In the genomic region with DNA sequence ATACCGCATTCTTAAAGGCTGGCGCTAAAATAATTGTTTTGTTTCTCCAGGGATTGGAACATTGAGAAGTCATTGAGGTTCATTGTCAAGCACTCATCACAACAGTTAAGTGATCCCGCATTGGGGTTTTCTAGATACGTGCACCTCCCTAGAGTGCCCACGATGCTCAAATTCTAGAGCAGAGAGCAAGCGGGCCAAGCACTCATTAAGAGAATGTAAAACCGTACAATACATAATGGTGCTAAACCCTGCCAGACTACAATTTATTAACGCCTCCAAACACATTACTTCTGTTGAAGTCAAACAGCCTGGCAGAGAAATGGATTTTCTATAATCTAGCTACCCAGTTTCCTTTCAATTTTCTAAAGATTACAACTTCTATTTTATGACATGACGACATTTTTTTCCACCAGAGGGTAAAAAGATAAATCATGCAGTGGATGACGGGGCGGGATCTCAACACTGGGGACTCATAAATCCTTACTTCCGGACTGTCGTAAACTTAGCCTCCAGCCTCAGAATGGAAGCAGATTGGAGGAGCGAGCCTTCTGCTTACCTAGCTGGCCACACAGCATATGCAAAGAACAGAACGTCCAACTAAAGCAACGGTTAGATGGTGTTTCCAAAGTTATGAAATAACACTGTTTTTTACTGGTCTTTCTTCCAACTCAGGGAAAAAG, we compare ENCODE assay signal across 12 mouse cellular contexts.
DNase-seq lines count a peak whose midpoint lies in the region; ATAC-seq lines count a peak whose summit lies in the region.
"Had no signal": no experiment of that assay in that cellular context is flagged by ENCODE, and none has a peak within 500 bp of the region (broad histone marks: within the 10 kb centered on the region; RNA-seq: fewer than 3 reads in every experiment).

No protein-coding gene starts in this region.

- ATAC-seq in kidney, embryonic 15.5 days (replicated peaks; ENCODE audit: low FRiP score) = peak; percentile 85
- ATAC-seq in limb, embryonic 15.5 days (ENCODE audit: insufficient number of reproducible peaks, low FRiP score, low TSS enrichment, low read depth) = no peak
- no peak for ATAC-seq in megakaryocyte, adult 5-6 weeks (ENCODE audit: poor library complexity, severe bottlenecking)
- ATAC-seq in megakaryocyte progenitor cell, adult 5-6 weeks (replicated peaks; ENCODE audit: poor library complexity) = no peak

- peak overlapping the region; percentile 9; the same call in 1 of the 2 replicates for H3K4me3 ChIP-seq in kidney, embryonic 15.5 days (replicated peaks)
- H3K4me3 ChIP-seq in limb, embryonic 15.5 days = peak overlapping the region; percentile 4; the same call in 1 of the 2 replicates
- H3K4me3 ChIP-seq: heart, embryonic 13.5 days; hindbrain, embryonic 13.5 days had no signal

- no peaks in the 10 kb centered on the region for H3K36me3 ChIP-seq in kidney, embryonic 15.5 days
- H3K36me3 ChIP-seq in limb, embryonic 15.5 days = no peaks in the 10 kb centered on the region
- H3K36me3 ChIP-seq: heart, embryonic 13.5 days; hindbrain, embryonic 13.5 days had no signal

- peak; percentile 30 for DNase-seq in embryo, embryonic 10.5 days (ENCODE audit: low spot score)
- no peak for DNase-seq in embryo, embryonic 10 days (ENCODE audit: low spot score)
- peak; percentile 17 for DNase-seq in Muller cell, postnatal 12 days (ENCODE audit: inconsistent ontology term)
- DNase-seq in spleen, postnatal 4 days (ENCODE audit: low spot score in 2 of 2) = no peak
- DNase-seq: B cell, adult 2 months had no signal

- peak overlapping the region; percentile 46 for H3K4me2 ChIP-seq in kidney, embryonic 15.5 days
- 0 out of 2 replicates have a peak overlapping the region, but pooled peaks have one; percentile 7 for H3K4me2 ChIP-seq in limb, embryonic 15.5 days
- H3K4me2 ChIP-seq: heart, embryonic 13.5 days; hindbrain, embryonic 13.5 days; liver, embryonic 11.5 days had no signal

- H3K27ac ChIP-seq in kidney, embryonic 15.5 days = no peak overlapping the region
- H3K27ac ChIP-seq in limb, embryonic 15.5 days = peak overlapping the region; percentile 38; the same call in 1 of the 2 replicates
- H3K27ac ChIP-seq: heart, embryonic 13.5 days; hindbrain, embryonic 13.5 days had no signal

- 0 out of 2 replicates have a peak, but pooled peaks cover 3% of the 10 kb centered on the region for H3K4me1 ChIP-seq in kidney, embryonic 15.5 days
- no peaks in the 10 kb centered on the region; the same call in 1 of the 2 replicates for H3K4me1 ChIP-seq in limb, embryonic 15.5 days

- H3K9ac ChIP-seq in kidney, embryonic 15.5 days = no peak overlapping the region
- no peak overlapping the region for H3K9ac ChIP-seq in limb, embryonic 15.5 days
- H3K9ac ChIP-seq: heart, embryonic 13.5 days; hindbrain, embryonic 13.5 days had no signal

- no peaks in the 10 kb centered on the region for H3K9me3 ChIP-seq in kidney, embryonic 15.5 days (replicated peaks)
- no peaks in the 10 kb centered on the region for H3K9me3 ChIP-seq in limb, embryonic 15.5 days
- H3K9me3 ChIP-seq: heart, embryonic 13.5 days; hindbrain, embryonic 13.5 days had no signal

- 43% methylated on average over 16 of the region's 16 CpGs for WGBS in kidney, embryonic 15.5 days
- WGBS in limb, embryonic 15.5 days = 32% methylated on average over 16 of the region's 16 CpGs

- no peaks in the 10 kb centered on the region for H3K27me3 ChIP-seq in kidney, embryonic 15.5 days
- H3K27me3 ChIP-seq in limb, embryonic 15.5 days = no peaks in the 10 kb centered on the region
- H3K27me3 ChIP-seq: heart, embryonic 13.5 days; hindbrain, embryonic 13.5 days had no signal

Comparison
In these comparisons a context has a peak if more than half of its experiments do, and no peak if none do; other contexts are left out.
1. DNase-seq: peak in embryo, embryonic 10.5 days (single experiment) and Muller cell, postnatal 12 days (single experiment); none in embryo, embryonic 10 days (single experiment) and spleen, postnatal 4 days (0 of 2).